Mouse (Mus musculus) CD4-positive, CD25-positive, alpha-beta regulatory T cell, adult 2 months (primary cell): ENCODE measurements around the gene Arhgap27.
A peak's percentile ranks its signal among the peaks of the same experiment; 100 is the strongest.

Experiments used
- DNase-seq: peaks from one replicate; pipeline ENCODE4 v3.0.0-alpha.2; 2012; ENCODE audit warnings: low read depth, low spot score

Arhgap27 gene

DNA sequence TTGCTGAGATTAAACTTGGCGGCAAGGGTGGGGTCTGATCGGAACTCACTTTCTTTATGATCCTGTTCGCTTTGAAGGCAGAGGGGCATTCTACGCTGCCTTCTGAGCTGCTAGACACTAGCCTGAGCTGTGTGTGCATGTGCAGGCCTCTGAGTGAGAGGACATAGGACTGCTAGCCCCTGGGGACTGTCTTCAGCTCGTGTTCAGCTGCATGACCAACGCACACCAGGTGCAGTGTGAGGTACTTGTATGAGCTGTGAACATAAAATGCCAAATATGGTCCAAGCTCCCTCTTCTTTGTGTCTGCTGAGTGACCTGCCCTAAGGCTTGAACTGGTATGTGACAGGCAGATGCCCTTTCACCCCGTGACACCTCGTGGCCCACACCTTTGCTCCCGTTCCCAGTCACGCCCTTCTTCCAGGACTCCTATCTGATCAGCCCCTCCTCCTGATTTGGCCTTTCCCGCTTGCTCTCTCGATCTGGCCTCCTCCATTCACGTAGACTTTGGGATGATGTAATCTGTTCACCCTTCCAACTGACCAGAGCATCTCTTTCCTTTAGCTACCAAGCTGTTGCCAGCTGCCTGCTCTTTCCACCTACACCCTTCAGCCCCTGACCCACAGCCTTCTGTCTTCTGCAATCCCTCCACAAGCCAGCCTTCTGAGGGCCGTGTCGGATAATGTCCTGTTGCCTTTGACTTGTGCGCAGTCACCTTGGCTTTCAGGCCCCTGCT lies 6.4 kb downstream of the Arhgap27 start:
- no peak for DNase-seq

DNA sequence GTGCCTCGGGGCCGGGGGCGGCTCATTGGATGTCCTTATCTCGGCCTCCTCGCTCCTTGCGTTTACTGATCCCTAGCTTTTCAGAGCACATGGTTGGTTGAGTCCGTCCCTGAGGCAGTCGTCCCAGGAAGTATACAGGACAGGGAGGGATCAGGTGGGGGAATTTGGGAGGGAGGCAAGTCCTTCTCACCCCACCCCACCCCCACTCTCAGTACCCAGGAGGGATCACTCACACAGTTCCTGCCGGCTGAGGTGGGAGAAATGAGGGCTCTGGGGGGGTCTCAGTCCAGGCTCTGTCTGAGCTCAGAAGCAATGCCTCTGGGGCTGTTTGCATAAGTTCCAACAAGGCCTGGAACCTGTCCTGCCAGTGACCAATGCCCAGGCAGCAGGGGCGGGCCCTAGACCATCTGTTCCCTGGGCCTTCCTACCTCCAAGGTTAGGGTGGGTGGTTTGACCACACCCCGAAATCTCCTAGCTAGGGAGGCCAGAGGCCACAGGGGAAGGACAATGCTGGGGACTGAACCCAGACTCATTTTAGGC lies 7.4 kb downstream of the Arhgap27 start:
- DNase-seq: no peak

DNA sequence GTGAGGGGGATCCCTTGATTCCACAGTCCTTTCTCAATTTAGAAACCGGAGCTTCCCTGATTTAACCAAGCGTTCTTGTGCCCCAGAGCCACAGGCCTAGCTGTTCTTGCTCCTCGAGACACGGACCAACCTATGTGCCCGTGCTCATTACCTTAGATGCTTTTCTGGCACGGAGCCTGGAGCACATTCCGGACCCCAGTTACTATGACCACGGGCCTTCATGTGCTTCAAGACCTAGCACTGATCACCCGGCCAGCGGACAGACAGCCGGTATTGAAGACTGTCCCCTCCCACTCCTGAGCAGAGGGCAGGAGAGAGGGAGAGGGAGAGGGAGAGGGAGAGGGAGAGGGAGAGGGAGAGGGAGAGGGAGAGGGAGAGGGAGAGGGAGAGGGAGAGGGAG lies 8.2 kb downstream of the Arhgap27 start:
- DNase-seq: no peak

DNA sequence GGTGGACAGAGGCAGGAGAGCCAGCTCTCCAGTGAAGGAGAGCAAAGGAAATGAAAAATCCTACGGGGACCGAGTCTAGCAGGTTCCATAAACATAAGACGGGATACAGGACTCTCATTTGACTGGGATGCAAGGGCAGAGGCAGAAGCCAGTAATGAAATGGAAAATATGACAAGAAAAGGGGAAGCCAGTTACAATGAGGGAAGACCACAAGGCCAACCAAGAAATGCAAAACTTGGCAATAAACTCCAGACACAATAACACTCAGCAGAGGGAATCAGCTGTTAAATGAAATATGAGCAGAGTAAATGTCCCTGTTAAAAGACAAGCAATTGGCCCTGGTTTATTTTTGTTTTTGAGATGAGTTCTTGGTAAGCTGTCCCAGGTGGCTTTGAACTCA lies 9.5 kb downstream of the Arhgap27 start:
- no peak for DNase-seq

DNA sequence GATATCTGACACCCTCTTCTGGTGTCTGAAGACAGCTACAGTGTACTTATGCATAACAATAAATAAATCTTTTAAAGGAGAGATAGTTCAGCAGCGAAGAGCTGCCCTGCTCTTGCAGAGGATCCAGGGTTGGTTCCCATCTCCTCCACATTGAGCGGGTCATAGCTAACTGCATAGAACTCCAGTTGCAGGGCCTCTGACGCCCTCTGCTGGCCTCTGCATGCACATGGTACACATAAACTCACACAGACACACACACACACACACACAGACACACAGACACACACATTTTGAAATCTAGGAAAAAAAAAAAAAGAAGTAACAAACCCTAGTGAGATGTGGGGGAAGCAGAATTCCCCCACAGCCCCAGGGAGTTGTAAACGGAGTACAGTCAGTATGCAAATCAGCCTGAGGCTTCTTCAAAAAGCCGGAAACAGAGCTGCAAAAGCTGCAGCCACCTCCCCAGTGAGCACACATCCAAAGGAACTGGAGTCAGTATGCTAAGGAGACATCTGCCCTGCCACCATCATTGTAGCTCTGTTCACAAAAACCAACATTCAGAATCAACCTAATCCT lies 11.2 kb downstream of the Arhgap27 start:
- no peak for DNase-seq

DNA sequence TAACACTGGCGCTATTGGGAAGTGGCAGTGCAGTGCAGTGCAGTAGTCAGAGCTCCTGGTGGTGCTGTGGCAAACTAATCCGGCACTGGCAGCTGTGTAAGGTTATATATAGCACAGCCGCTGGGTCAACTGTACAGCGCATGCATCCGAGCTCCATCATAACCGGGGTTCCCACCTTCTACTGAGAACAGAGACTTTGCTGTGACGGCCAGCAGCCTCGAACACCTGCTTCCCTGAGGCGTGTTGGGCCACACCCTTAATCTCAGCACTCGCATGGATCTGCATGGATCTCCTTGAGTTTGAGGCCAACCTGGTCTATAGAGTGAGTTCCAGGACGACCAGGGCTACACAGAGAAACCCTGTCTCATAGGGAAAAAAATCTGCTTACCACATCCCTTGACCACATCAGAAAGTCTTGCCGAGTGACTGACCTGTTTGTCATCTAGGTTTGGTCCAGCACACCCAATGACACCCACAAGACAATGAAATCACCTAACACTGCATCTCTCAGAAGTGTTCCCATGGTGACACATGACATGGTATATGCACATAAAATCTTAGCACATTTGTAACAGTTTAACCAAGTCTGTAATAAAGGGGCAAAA lies 12.7 kb downstream of the Arhgap27 start:
- no peak for DNase-seq

DNA sequence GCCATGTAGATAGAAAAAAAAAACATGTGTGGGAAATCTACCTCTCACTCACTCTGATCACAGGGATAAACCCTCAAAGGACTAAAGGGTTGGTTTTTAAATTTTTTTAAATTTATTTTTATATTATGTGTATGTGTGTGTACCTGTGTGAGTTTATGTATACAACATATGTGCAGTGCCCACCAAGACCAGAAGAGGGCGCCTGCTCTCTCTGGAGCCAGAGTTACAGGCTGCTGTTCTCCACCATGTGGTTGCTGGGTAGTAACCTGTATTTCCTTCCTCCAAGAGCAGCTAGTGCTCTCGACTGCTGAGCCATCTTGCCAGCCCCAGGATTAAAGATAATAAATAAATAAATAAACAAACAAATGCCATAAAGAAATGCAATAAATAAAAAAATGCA lies 13.8 kb downstream of the Arhgap27 start:
- peak; percentile 60 for DNase-seq

DNA sequence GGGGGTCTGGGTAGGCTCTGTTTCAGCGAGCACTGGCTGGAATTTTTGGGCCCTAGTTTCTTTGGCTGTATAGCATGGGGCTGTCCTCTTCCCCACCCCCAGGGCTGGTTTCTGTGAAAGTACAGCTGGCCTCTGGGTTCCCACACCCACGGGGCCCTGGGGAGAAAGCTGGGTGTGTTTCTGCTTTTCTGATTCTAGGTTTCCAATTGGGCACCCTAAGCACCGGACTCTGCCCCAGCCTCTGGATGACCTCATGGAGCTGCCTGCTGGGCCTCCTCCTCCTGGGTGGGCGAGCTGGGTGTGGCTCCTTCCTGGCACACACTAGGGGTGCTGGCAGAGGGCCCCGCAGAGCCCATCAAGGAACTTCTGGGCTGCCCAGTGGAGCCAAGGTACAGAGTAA lies 16.8 kb downstream of the Arhgap27 start:
- no peak for DNase-seq

DNA sequence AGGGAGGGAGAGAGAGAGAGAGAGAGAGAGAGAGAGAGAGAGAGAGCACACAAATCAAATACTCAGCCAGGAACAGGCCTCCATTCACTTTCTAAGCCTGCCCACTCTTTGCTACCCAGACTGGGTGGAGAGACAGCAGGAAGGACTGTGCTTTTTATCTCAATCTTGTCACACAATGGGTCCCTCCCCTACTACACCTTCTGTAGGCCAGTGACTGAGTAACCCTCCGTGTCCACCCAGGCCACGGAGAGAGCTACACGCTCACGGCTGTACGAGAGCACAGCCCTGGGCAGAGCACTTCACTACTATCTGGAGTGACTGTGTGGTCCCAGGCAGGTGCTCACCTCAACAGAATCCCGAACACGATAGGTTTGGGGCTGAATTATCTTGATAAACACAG lies 17.3 kb downstream of the Arhgap27 start:
- peak; percentile 41 for DNase-seq

DNA sequence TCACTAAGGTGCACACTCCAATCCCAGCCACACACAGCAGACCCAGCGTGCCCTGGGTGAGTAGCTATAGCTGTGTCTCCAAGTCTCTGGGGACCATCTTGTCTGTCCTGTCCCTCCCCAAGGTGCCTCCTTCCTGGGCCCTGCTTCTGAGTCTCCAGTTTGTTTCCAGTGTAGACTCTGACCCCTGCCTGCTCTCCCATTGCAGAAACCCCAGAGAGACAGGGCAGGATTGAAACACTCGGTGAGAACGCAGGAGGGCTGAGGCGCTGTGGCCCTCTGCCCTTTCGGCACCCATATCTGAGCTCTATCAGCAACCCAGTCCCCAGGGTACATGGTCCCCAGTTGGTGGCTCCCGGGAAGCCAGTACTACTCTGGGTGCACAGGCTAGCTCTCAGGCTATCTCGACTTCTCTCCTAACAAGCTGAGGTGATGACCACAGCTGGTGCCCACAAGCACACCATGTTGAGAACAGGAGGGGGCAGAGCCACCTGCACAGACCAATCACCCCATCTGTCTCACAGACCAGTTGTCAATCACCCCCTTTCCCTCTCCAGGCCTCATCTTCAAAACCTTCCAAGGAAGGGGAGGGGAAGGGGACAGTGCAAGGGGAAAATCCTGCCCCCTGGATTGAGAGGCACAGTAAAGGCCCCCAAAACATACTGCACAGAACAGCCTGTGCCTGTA lies 17.9 kb downstream of the Arhgap27 start:
- DNase-seq: no peak

DNA sequence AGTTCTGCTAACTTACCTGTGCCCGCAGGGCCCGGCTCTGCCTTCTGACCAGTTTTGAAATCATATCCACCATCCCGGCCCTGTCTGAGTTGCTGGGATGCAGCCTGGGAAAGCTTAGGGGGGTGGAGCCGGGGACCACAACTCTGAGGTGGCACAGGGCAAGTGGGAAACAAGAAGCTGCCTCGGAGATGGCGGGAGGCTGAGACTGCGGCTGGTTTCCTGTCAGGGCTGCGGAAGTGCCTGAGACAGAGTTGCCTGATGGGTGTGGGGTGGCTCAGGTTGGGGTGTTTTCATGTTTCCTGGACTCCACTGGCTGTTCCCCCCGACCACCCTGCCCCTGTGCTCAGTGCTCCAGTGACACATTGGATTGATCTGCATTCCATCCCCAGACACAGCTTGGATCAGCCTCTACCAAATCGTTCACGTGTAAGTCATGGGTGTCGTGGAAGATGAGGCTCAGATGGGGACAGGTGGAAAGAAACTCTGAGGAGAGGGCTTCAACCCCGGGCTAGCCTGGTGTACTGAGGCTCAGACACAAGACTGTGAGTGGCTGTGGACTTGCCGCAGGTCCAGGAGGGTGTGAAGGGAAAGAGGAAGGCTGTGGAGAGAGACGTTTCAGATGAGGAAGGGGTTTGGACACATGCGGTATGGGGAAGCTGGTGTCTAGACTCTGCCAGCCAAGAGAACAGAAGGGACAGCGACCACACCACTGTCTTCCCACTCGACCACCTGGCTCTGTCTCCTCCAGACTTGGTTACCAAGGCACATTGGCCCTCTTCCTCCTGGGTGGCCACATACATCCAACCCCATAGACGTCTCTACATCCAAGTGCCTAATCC lies 18.8 kb downstream of the Arhgap27 start:
- peak; percentile 77 for DNase-seq

DNA sequence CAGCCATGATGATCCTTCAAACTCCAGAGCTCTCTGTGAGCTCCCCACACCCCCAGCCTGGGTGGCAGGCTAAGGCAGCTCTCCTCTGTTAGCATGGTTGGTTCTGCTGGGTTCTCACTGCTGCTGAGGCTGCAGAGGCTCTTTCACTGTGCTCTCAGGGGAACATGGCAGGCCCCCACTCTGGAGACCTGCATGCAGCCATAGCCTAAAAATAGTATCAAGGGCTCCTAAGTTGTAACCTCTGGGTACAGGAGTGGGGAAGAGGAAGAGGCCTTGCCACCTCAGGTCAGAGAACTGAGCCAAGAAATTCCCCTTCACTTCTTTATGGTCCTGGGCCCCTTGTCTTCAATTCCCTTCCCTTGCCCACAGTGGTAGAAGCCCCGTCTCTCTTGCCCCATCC lies 19.6 kb downstream of the Arhgap27 start:
- DNase-seq: no peak

DNA sequence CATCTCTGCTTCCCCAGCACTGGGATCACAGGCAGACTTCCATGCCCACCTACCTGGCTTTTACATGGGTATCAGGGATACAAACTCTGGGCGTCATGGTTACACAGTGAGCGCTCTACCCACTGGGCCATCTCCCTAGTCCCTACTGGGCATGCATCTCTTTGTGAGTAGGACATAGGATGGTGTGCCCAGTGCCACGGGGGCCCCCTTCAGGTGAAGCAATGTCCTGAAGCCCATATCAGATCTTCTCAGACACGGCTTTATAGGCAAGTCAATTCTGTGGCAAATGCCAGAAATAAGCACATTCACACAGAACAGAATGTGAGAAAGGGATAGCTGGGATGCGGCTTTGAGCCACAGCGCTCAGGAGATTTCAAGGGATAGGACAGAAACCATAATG lies 20.4 kb downstream of the Arhgap27 start:
- DNase-seq: peak; percentile 61

DNA sequence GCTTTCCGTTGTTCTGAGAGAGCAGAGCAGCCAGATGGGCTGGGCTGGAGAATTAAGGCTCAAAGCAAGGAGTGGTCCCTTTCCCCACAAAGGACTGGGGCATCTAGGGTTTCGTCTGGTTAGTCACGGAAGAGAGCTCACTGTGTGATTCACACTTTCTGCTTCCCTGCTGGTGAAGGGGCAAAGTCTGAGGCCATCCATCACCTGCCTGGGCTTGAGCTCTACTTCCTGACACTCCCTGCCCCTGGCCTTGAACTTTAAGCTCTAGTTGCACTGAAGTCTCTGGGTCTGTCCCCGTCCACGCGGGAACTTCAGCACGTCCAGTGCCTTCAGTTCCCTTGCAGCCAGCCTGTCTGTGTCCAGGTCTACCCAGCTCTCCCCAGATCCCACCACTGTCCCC lies 22.8 kb downstream of the Arhgap27 start:
- no peak for DNase-seq

DNA sequence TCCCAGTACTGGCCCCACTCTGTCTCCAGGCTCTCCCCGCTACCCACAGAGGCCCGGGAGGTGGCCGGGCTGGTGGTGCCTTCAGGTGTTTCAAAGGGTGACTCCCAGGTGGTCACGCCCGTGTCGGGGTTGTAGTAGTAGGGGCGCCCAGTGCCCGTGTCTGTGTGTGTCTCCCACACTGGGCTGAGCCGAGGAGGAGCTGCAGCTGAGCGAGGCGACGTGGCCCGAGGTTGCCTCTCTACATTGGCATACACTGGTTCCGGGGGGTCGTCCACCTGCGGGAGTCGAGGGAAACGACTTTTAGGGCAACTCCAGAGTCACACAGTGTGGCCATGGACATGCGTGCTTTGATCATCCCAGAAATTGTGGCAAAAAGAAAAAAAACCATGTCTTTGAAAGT lies 23.4 kb downstream of the Arhgap27 start:
- no peak for DNase-seq

DNA sequence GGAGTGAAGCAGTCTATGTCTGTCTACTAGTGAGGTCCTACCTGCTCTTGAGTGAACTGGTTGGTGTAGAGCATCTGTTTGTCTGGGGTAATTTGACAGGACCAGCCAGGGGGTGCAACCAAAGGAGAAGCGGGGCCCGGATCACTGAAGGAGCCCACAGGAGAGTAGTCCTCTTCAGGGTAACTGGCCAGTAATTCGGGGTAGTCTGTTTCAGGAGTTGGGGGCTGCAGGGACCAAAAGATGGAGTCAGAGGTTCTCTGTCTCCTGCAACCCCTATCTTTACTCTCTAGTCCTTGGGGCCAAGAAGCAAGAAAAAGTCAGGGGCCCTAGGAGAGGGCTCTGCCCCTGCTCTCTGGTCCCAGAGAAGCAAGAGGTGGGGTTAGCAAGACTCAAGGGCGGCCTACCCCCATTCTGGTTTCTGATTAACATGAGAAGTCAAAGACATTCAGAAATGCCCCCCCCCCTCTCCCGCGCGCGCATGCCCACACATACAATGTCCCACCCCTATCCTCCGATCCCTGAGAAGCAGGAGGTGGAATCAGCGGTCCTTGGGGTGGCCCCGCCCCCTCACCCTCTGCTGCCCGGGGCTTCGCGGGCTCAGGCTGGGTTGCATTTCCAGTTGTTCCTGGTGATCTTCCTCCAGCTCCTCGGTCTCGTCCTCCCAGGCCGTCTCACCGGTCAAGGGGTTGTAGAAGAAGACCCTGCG lies 23.9 kb downstream of the Arhgap27 start:
- DNase-seq: no peak

DNA sequence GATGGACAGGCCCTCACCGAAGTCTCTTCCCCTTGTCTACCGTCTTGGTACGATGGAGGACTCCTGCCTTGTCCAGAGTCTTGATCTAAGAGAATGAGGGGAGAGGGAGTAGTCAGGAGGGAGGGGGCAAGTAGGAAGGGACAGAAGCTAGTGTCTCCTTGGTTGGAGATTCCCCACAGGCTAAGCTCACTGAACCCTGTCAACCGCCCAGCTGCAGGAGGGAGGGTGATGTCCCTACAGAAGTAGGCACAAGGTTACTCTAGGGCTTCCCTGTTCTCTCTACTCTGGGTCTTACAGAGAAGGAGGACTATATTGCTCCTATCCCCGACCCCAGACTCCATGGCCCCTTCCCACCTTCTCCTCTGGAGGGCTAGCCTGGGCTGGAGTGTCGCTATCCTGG lies 24.8 kb downstream of the Arhgap27 start:
- DNase-seq: no peak

DNA sequence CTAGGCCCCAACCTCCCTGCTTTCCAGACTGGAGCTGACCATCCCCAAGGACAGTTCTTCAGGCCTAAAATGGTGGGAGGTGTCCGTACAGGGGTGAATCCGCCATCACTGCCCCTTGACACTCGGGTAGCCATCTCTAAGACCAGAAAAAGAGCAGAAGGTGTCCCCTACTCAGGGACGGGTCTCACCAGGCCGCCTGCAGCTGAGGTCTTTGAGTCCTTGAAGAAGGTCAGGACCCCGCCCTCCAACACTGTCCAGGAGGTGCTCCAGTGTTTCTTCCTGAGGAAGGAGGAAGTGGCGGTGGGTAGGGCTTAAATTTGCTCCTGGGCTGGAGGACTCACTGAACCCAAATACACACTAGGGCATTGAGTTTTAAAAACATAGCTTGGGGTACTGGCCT lies 25.4 kb downstream of the Arhgap27 start:
- no peak for DNase-seq

DNA sequence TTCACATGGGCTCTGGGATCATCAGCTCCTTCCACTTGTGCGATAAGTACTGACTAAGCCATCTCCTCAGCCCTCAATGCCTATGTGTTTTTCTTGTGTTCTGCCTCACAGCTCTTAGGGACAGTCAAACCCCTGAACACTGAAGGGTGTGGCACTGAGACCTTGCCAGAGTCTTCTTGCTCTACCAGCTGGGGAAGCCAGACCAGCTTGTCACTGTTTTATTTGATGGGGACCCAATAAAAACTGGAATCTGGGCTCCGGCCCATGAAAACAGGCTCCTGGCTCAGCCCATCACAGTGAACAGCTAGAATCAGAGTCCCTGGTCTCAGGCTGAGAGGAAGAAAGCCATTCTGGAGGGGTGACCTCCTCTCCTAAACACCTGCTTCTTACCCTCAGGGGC lies 26.3 kb downstream of the Arhgap27 start:
- no peak for DNase-seq

DNA sequence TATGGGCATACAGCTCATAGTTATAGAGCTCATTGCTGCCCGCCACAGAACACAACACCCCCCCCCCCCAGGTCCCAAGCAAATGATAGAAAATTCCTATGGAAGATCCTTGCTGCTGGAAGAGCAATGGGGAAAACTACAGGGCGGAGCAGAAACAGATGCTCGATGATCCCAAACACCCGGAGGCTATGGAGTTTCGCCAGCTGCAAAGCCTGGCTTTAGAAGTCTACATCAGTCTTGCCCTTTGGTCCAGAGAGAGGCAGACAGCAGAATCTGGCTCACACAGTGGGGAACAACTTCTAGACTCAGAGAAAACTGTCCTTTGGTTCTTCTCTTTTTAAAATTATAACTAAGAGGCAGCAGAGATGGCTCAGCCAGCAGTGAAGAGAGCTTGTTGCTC lies 27.9 kb downstream of the Arhgap27 start:
- no peak for DNase-seq

DNA sequence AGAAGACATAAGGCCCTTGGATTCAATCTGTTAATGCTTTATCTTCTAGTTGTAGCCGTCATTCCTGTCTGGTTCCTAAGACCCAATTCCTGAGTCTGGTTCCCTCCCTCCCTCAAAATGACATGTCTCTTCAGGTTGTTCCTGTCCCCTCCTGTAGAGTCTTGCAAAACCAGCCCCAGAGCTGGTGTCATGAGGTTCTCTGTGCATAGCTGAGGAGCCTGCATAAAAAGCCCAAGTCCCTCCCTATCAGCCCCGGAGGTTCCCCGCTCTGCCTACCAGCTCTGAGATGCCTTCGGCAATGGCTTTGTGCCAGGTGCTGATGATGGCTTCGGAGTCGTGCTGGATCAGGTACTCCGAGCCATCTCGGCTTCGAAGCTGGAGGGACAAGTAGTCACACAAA lies 28.6 kb downstream of the Arhgap27 start:
- DNase-seq: no peak
